Mouse (Mus musculus) neural tube, embryonic 15.5 days (tissue): ENCODE results near the gene Chrm1. TPM values are rescaled to one million over a fixed set of nuclear protein-coding genes. Genes with fewer than 3 reads are reported as not detected.

Source experiments
- ATAC-seq: fragments of 200-750 bp; cut with Nextera tagmentation; 2 replicates; pipeline ENCODE4 v1.8.0; 2017; ENCODE audit warnings: mild to moderate bottlenecking, moderate TSS enrichment, moderate library complexity; ENCODE audit not compliant: low FRiP score
- H3K27ac ChIP-seq: fragments of 300-500 bp; sonication (generic); replicated peaks from 2 replicates; pipeline ENCODE4 v1.5.1; 2015; ENCODE audit warnings: mild to moderate bottlenecking, inconsistent platforms
- H3K27me3 ChIP-seq: fragments of 300-500 bp; sonication (generic); replicated peaks from 2 replicates; pipeline ENCODE4 v1.6.1; 2015; ENCODE audit warnings: inconsistent platforms
- H3K36me3 ChIP-seq: fragments of 300-500 bp; sonication (generic); 2 replicates; pipeline ENCODE4 v1.6.1; 2015; ENCODE audit warnings: inconsistent platforms
- H3K4me1 ChIP-seq: fragments of 300-500 bp; sonication (generic); 2 replicates; pipeline ENCODE4 v1.6.1; 2015; ENCODE audit warnings: inconsistent platforms
- H3K4me2 ChIP-seq: fragments of 300-500 bp; sonication (generic); 2 replicates; pipeline ENCODE4 v1.6.1; 2015; ENCODE audit warnings: inconsistent platforms, mild to moderate bottlenecking, moderate library complexity
- H3K4me3 ChIP-seq: fragments of 300-500 bp; sonication (generic); replicated peaks from 2 replicates; pipeline ENCODE4 v1.5.1; 2015; ENCODE audit warnings: mild to moderate bottlenecking, inconsistent platforms
- H3K9ac ChIP-seq: fragments of 300-500 bp; sonication (generic); replicated peaks from 2 replicates; pipeline ENCODE4 v1.6.1; 2015; ENCODE audit warnings: mild to moderate bottlenecking, inconsistent platforms
- H3K9me3 ChIP-seq: fragments of 300-500 bp; sonication (generic); replicated peaks from 2 replicates; pipeline ENCODE4 v1.6.1; 2016; ENCODE audit warnings: inconsistent platforms
- whole genome bisulfite sequencing: fragments of 180-500 bp; shearing (Covaris S2); methylation state at CpG from one replicate; pipeline ENCODE4 v1.1.7; 2015; ENCODE audit warnings: mixed read lengths; 5-methylcytosine and 5-hydroxymethylcytosine counted together
- polyA plus RNA-seq: library from polyadenylated mRNA; unstranded; fragments of >200 nt; fragmentation: Nextera tagmentation; extraction: Ambion mirVana; gene quantifications from 2 replicates; pipeline ENCODE4 v1.2.1, GENCODE M21; 2015

Gene Chrm1
- polyA plus RNA-seq, 1 experiment from 2014 or later, result 0.35 TPM

DNA sequence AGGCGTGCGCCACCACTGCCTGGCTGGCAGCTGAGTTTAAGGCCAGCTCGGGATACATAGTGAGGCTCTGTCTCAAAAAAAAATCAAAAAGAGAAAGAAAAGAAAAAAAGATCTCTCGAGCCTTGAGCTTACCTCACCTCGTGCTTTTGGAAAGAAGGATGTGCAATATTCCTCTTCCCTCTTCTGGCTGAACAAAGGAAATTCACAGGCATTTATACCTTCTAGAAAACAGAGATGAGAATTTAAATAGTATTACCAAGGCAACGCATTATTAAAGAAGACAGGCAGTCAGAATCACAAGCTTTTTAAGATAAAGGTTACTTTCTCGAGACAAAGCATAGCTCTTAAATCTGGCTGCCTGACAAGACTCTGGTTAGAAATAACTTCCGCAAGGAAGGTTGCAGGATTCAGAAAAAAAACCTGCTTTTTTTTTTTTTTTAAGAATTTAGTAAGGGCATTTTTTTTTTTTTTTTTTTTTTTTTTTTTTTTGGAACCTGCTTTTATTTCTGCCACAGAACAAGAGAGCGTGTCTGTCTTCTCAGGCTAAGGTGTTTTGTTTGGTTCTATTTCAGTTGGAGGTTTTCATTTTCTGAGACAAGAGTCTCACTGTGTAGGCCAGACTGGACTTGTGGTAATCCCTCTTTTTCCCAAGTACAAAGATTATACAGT lies 28.4 kb downstream of the Chrm1 start:
- WGBS, result 52% methylated on average over 9 of the region's 9 CpGs
- no peak for ATAC-seq
- no peaks in the 10 kb centered on the region for H3K36me3 ChIP-seq
- H3K9ac ChIP-seq, result no peak overlapping the region
- no peak overlapping the region for H3K27ac ChIP-seq
- H3K4me2 ChIP-seq, result no peak overlapping the region
- H3K4me3 ChIP-seq, result no peak overlapping the region
- no peaks in the 10 kb centered on the region for H3K27me3 ChIP-seq
- no peaks in the 10 kb centered on the region for H3K4me1 ChIP-seq
- no peaks in the 10 kb centered on the region for H3K9me3 ChIP-seq

DNA sequence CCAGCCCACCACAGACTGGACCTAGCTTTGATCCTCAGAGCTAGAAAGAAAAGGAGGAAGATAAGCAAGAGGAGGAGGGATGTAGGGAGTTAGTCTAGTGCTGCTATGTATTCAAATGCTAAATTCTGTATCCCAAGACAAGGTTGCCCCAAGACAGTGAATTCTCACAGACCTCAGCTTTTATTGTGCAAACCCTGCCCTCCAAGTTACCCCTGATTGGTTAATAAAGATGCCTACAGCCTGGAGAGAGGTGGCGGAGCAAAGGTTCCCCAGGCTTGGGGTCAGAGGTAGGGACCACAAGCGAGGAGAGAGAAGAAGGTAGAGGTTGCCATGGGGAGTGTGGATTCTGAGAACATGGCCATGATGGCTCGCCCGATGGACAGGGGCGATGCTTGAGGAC lies 29.2 kb downstream of the Chrm1 start:
- no peaks in the 10 kb centered on the region for H3K9me3 ChIP-seq
- H3K27ac ChIP-seq, result no peak overlapping the region
- no peak overlapping the region for H3K4me3 ChIP-seq
- H3K9ac ChIP-seq, result no peak overlapping the region
- no peaks in the 10 kb centered on the region for H3K4me1 ChIP-seq
- WGBS, result 59% methylated on average over 5 of the region's 5 CpGs
- no peak overlapping the region for H3K4me2 ChIP-seq
- ATAC-seq, result no peak
- H3K27me3 ChIP-seq, result no peaks in the 10 kb centered on the region
- no peaks in the 10 kb centered on the region for H3K36me3 ChIP-seq

DNA sequence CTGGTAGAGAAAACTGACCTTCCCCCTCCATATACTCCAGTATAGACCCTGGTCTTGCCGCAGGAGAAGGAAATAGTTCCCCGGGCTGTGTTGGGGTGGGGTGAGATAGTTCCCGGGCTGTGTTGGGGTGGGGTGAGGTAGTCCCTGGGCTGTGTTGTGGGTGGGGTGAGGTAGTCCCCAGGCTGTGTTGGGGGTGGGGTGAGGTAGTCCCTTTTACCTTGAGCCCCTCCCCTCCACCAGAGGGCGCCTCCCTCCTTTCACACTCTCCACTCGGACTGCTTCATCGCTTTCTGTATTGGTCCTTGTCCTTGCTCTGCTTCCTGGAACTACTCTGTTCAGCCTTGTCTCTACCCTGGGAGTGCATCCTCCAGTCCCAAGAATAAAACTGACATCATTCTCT lies 31.7 kb downstream of the Chrm1 start:
- WGBS, result 59% methylated on average over 6 of the region's 6 CpGs
- no peak overlapping the region for H3K4me2 ChIP-seq
- H3K9ac ChIP-seq, result no peak overlapping the region
- no peak overlapping the region for H3K4me3 ChIP-seq
- H3K27ac ChIP-seq, result no peak overlapping the region
- no peaks in the 10 kb centered on the region for H3K4me1 ChIP-seq
- no peaks in the 10 kb centered on the region for H3K36me3 ChIP-seq
- ATAC-seq, result no peak
- H3K27me3 ChIP-seq, result no peaks in the 10 kb centered on the region
- H3K9me3 ChIP-seq, result no peaks in the 10 kb centered on the region

DNA sequence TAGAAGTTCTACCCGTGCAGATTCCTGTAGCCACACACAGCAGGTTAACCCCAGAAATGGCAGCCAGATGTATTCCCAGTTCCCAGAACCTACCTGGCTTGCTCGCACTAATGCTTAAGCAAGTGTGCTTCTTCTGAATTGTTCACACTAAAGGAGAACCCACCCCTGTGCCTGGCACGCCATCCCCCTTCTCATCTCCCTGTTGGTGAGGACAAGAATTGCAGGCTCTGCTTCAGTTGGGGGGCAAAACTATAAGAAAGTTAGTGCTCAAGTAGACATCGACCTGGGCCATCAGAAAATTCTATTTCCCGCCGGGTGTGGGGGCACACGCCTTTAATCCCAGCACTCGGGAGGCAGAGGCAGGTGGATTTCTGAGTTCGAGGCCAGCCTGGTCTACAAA lies 36.1 kb downstream of the Chrm1 start:
- no peaks in the 10 kb centered on the region for H3K9me3 ChIP-seq
- no peak overlapping the region for H3K4me3 ChIP-seq
- H3K9ac ChIP-seq, result no peak overlapping the region
- ATAC-seq, result no peak
- WGBS, result 82% methylated on average over 9 of the region's 9 CpGs
- H3K36me3 ChIP-seq, result no peaks in the 10 kb centered on the region
- H3K4me2 ChIP-seq, result no peak overlapping the region
- no peak overlapping the region for H3K27ac ChIP-seq
- H3K4me1 ChIP-seq, result no peaks in the 10 kb centered on the region
- H3K27me3 ChIP-seq, result no peaks in the 10 kb centered on the region

DNA sequence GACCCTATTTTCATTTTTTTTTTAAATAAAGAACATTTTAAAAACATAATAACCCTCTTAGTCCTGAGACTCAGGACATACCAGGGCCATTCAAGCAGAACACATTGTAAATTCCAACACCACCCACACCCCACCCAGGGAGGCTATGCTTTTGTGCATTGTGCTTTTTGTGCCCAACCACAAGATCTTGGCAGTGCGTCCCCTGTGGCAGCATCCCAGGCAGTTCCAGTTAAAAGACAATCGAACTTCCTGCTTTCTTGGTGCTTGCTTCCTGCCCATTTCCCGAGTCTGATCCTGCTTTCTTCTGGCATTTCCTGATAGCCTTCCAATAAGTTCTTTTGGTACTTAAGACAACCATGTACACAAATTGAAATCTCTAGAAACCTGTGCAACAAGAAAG lies 38.9 kb downstream of the Chrm1 start:
- Histone ChIP-seq H3K36me3 (peaks cover 11% of the 10 kb centered on the region), H3K4me3 (no peak overlapping the region), H3K4me1 (no peaks in the 10 kb centered on the region), H3K27ac (no peak overlapping the region), H3K9me3 (no peaks in the 10 kb centered on the region), H3K4me2 (no peak overlapping the region), H3K9ac (no peak overlapping the region), H3K27me3 (no peaks in the 10 kb centered on the region)
- 62% methylated on average over 3 of the region's 3 CpGs for WGBS
- ATAC-seq, result no peak

GRCm38 (mm10) chr19:8703571-8703970 lies 40.0 kb downstream of the Chrm1 start:
- peaks cover 22% of the 10 kb centered on the region for H3K36me3 ChIP-seq
- no peak overlapping the region for H3K4me2 ChIP-seq
- no peak overlapping the region for H3K4me3 ChIP-seq
- no peaks in the 10 kb centered on the region for H3K4me1 ChIP-seq
- ATAC-seq, result no peak
- no peak overlapping the region for H3K27ac ChIP-seq
- no peaks in the 10 kb centered on the region for H3K9me3 ChIP-seq
- 54% methylated on average over 4 of the region's 4 CpGs for WGBS
- H3K27me3 ChIP-seq, result no peaks in the 10 kb centered on the region
- H3K9ac ChIP-seq, result no peak overlapping the region

DNA sequence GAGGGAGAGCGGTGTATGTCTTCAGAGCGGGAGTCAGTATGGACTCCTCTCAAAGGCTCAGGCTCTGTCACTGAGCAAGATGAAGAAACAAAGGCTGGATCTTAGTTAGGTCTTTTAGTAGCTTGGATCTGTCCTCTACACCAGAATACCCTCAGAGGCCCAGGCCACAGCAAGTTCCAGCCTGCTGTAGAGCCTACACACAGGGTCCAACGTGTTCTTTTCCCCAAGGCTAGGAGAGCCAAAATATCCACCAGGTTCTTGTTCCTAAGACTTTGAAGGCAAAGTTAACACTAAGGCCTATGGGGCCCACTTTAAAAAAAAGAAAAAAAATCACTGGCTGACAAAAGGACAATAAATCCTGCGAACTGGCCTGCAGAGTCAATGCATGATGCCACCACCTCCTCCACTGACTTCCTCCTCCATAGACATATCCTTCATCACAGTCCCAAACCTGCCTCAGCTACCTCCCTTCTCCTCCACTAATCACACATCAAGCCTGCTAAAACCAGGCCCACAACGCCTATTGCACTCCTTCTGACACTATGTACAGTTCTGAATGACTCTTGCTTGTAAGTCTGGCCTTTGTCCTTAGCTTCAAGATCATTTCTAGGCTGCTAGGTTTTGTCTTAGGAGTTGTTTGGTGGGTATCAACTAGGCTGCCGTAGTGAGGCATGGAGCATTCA lies 41.6 kb downstream of the Chrm1 start:
- no peak for ATAC-seq
- H3K4me1 ChIP-seq, result no peaks in the 10 kb centered on the region
- 73% methylated on average over 6 of the region's 6 CpGs for WGBS

DNA sequence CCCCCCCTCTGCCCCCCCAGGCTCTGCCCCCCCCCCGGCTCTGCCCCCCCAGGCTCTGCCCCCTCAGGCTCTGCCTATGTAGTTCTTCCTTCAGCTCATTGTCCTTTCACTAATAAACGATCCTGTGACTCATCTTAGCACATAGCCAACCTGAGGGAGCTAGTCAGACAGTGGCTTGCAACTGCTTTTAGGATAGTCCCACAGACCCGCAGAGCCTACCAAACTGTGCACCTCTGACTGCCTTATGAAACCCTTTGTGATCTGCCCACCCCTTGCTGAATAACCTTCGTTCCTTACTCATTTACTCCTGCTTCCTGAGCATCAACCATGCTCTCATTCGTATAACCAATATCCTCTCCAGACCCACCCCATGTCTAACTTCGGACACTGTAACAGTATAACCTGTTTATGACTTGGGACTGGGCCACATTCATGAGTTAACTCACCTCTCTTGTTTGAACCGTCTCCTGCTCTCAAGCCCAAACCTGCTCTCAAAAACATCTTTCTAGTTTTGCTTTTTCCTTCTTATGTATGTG lies 42.6 kb downstream of the Chrm1 start:
- WGBS, result 87% methylated on average over 6 of the region's 7 CpGs
- no peak for ATAC-seq
- H3K36me3 ChIP-seq, result peaks cover 46% of the 10 kb centered on the region

More for the DNA sequence above, 41.6 kb downstream of the Chrm1 start:
- Histone ChIP-seq H3K4me3 (no peak overlapping the region), H3K27ac (no peak overlapping the region), H3K27me3 (no peaks in the 10 kb centered on the region), H3K36me3 (peaks cover 37% of the 10 kb centered on the region), H3K4me2 (no peak overlapping the region), H3K9me3 (no peaks in the 10 kb centered on the region), H3K9ac (no peak overlapping the region)

DNA sequence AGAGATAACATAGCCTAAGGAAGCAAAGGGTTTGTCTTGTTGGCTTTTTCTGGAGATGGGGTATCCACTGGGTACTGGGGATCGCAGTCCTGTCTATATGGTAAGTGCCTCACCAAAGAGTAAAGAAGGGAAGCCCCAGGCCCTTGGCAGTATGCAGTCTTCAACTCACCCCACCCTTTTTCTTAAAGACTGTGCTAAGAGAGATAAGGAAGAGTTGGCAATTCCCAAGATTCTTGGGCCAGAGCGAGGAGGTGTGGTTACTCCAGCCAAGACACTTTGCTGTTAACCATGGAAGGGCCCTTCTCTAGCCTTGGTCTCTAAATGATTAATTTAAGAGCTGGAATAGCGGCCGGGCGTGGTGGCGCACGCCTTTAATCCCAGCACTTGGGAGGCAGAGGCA lies 43.3 kb downstream of the Chrm1 start:
- H3K4me2 ChIP-seq, result no peak overlapping the region
- no peak overlapping the region for H3K4me3 ChIP-seq
- ATAC-seq, result no peak
- H3K36me3 ChIP-seq, result peaks cover 51% of the 10 kb centered on the region
- H3K27ac ChIP-seq, result no peak overlapping the region
- no peaks in the 10 kb centered on the region for H3K9me3 ChIP-seq
- H3K4me1 ChIP-seq, result peaks cover 15% of the 10 kb centered on the region
- no peak overlapping the region for H3K9ac ChIP-seq
- H3K27me3 ChIP-seq, result no peaks in the 10 kb centered on the region
- 98% methylated on average over 7 of the region's 7 CpGs for WGBS

More for the DNA sequence above, 42.6 kb downstream of the Chrm1 start:
- no peaks in the 10 kb centered on the region for H3K9me3 ChIP-seq
- H3K27me3 ChIP-seq, result no peaks in the 10 kb centered on the region
- no peak overlapping the region for H3K27ac ChIP-seq
- H3K4me2 ChIP-seq, result no peak overlapping the region
- H3K4me1 ChIP-seq, result peaks cover 9% of the 10 kb centered on the region; the same call in 1 of the 2 replicates
- H3K4me3 ChIP-seq, result no peak overlapping the region
- H3K9ac ChIP-seq, result no peak overlapping the region

DNA sequence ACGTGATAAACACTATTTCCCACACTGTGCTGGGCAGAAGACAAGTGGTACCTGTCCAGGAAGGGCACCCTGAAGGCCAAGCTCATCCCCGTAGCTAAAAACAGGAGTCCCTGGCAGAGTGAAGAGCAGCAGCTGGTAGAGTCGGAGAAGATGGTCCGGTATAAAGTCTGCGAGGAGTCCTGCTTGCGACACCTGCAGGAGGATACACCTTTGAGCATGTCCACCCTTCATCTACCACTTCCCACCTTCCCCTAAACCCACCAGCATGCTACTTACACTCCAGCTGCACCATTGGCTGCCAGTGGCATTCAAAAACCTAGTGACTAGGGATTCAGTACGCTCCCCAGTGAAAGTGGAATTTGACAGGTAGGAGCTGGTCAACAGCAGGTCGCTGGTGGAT lies 45.4 kb downstream of the Chrm1 start:
- ATAC-seq, result no peak
- Histone ChIP-seq H3K9me3 (no peaks in the 10 kb centered on the region), H3K4me2 (no peak overlapping the region), H3K9ac (no peak overlapping the region), H3K36me3 (peaks cover 56% of the 10 kb centered on the region), H3K27ac (no peak overlapping the region), H3K4me3 (no peak overlapping the region), H3K27me3 (no peaks in the 10 kb centered on the region), H3K4me1 (peaks cover 30% of the 10 kb centered on the region)
- 96% methylated on average over 8 of the region's 8 CpGs for WGBS

DNA sequence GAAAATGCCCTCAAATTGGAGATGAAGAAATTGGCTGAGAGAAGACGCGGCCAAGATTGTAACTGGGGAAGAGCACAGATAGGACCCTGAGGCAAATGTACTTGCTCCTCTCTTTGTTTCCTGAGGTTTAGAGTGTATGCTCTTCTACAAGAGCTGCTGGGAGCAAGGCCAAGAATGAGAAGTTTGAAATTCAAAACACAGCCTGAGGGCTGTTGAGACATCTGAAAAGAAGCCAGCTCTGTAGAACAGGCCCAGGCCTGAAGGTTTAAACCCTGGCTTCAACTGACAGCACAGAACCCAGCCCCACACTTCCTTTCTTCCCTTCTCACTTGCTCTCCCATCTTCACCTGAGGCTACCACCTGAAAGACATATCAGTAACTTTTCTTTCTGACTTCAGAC lies 46.5 kb downstream of the Chrm1 start:
- 79% methylated on average over 2 of the region's 2 CpGs for WGBS
- H3K4me2 ChIP-seq, result no peak overlapping the region
- no peaks in the 10 kb centered on the region for H3K27me3 ChIP-seq
- H3K9me3 ChIP-seq, result no peaks in the 10 kb centered on the region
- H3K4me1 ChIP-seq, result peaks cover 40% of the 10 kb centered on the region
- peak overlapping the region; percentile 3; the same call in 1 of the 2 replicates for H3K27ac ChIP-seq
- H3K9ac ChIP-seq, result no peak overlapping the region
- peaks cover 56% of the 10 kb centered on the region for H3K36me3 ChIP-seq
- no peak overlapping the region for H3K4me3 ChIP-seq
- no peak for ATAC-seq

DNA sequence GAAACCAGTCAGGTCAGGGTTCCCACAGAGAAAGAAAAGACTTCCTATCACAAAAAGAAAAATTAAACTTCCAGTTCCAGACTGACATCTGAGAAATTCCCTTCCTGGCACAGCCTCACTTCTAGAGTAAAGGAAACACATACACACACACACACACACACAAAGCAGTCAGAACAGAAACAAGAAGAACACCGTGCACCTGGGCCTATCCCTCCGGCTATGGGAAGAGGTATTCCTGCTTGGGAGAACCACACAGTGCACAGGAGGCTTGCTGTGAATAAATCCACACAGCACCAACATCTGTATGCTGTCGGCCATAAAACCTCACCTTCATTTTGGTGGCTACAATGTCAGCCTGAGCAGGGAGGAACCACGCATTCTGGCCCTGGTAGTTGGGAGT lies 47.9 kb downstream of the Chrm1 start:
- ATAC-seq, result no peak
- H3K4me1 ChIP-seq, result peaks cover 40% of the 10 kb centered on the region
- H3K4me3 ChIP-seq, result peak overlapping the region; percentile 72
- H3K27me3 ChIP-seq, result no peaks in the 10 kb centered on the region
- no peaks in the 10 kb centered on the region for H3K9me3 ChIP-seq
- H3K36me3 ChIP-seq, result peaks cover 52% of the 10 kb centered on the region
- H3K4me2 ChIP-seq, result peak overlapping the region; percentile 68
- no peak overlapping the region; the same call in 1 of the 2 replicates for H3K9ac ChIP-seq
- 84% methylated on average over 4 of the region's 4 CpGs for WGBS
- no peak overlapping the region for H3K27ac ChIP-seq
